Mouse (Mus musculus) testis, adult 2 months (tissue): ENCODE measurements around the gene Nav2.

Experiments used
- CTCF ChIP-seq: fragments of 200-500 bp; IDR thresholded peaks from 2 replicates; pipeline ENCODE4 v1.5.1; 2012; ENCODE audit warnings: low read depth, mild to moderate bottlenecking, inconsistent platforms, low read length, moderate library complexity; ENCODE audit not compliant: control insufficient read depth, insufficient read depth, insufficient replicate concordance
- POLR2A ChIP-seq: fragments of 200-500 bp; IDR thresholded peaks from 2 replicates; pipeline ENCODE4 v1.6.1; 2012; ENCODE audit warnings: low read depth, mild to moderate bottlenecking, inconsistent platforms, low read length, moderate library complexity; ENCODE audit not compliant: control insufficient read depth

- no peak for TF ChIP-seq POLR2A
- TF ChIP-seq CTCF = no peak
Measured at GRCm38 (mm10) chr7:49581951-49582350, 673.4 kb downstream of the Nav2 start.
